Mouse (Mus musculus): ENCODE data around the gene Bcl6.

The Bcl6 gene

DNA sequence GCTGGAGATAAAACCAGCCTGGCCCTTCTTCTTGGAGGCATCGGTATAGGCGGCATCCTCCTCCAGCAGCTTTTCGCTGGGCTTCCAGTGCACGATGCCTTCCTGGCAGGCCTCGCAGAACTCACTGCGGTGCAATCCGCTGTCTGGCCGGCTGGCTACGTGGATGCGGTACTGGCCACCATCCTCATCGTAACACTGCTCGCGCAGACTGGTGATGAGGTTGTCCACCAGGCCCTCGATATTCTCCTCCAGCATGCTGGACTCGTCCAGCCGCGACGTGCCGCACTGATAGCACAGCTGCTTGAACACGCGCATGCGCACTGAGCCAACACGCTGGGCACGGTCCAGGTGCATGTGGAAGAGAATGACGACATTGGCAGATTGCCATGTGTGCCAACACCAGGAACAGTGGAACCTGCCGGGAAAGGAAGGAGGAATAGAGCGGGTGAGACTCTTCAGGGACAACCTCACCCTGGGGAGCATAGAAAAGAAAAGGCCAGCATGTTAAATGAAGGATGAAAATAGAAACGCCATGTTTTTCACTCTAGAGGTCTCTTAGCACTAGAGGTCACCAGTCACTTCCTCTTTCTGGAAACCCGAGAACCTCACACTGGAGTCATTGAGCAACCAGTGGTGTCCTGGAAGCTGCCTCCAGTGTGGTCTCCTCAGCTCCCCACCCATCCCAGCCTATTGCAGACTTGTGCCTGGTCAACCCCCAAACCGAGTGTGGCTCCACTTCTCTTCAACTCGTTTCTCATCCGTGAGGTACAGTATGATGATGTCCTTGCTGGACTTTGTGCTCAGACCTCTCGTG, 61.1 kb downstream of the Bcl6 start:
- DNase-seq (ENCODE audit: low read depth, low spot score) = no peak

DNA sequence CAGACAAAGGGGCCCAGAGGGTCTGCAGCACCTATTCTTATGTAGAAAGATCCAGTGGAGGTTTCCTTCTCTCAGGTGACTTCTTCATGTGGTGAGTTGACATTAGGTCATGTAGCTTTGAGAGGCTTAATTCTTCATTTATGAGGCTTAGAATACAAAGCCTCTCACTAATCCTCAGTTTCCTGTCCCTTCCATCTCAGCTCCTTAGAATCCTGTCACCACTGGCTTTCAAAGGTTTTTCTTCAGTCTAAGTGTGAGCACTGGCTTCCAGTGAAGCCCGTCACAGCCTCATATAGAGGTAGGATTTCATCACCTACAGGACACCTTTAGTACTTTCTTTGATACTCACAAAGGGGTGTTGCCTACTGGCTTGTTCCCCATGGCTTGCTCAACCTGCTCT, 65.7 kb downstream of the Bcl6 start:
- no peak for DNase-seq (ENCODE audit: low read depth, low spot score)

DNA sequence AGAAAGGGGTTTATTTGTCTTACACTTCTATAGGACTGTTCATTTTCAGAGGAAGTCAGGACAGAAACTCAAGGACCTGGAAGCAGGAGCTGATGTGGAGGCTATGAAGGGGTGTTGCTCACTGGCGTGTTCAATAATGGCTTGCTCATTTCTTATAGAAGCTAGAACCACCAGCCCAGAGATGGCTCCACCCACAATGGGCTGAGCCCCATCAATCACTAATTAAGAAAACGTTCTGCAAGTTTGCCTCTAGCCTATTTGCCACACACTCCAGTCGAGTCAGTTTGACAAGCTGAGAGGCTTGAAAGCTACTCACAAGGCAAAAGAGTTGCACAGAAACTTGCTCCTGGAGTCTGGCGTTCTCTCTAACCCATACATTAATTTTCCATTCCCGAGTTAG, 67.0 kb downstream of the Bcl6 start:
- no peak for DNase-seq (ENCODE audit: low read depth, low spot score)

DNA sequence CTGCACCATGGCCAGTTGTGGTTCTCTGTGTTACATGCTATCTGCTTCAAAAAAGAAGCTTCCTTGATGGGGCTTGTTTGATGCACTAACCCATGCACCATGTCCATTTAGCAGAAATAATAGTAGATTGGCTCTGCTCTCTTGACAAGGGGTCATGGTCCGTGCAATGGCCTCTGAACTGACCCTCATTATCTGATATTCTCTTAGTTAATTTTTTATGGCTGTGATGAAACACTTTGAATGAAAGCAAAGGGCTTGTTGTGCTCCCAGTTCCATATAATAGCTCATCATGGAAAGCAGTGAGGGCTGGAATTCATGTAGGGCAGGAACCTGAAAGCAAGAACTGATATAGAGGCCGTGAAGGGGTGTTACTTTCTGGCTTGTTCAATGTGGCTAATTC, 69.2 kb downstream of the Bcl6 start:
- no peak for DNase-seq (ENCODE audit: low read depth, low spot score)

All from telencephalon, adult 2 months (tissue).